Mouse (Mus musculus): ENCODE results near the gene Cab39.

DNA sequence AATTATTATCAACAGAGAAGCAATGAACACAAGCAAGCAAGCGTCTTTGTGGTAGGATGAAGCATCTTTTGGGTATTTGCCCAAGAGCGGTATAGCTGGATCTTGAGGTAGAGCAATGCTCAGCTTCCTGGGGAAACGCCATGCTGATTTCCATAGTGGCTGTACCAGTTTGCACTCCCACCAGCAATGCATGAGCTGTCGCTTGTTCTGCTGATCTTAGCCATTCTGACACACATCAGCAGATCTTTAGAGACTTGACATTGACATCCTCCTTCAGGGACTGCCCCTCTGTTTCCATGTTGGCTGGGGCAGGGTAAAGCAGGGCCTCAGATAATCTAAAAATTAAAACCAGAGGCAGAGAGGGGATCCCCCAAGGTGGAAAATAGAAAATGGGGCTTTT is 31.6 kb upstream of the Cab39 start:
- TF ChIP-seq CTCF (IDR thresholded peaks at IDR 0.05; ENCODE audit: low read depth) (no peak), EP300 (IDR thresholded peaks at IDR 0.05; ENCODE audit: low read depth) (no peak)

All from liver, postnatal 0 days (tissue).